Comparison of ENCODE assay signal across 8 mouse cellular contexts in genomic region chr5:92489503-92489902, GRCm38 (mm10). TPM values are rescaled to one million over a fixed set of nuclear protein-coding genes. Genes with fewer than 3 reads are reported as not detected.
DNase-seq lines count a peak whose midpoint lies in the region; ATAC-seq and TF ChIP-seq lines count a peak whose summit lies in the region.

No protein-coding gene starts in this region.

- WGBS in forebrain, embryonic 15.5 days: 49% methylated on average over 4 of the region's 4 CpGs
- 88% methylated on average over 4 of the region's 4 CpGs for WGBS in forebrain, embryonic 11.5 days
- 57% methylated on average over 4 of the region's 4 CpGs for WGBS in embryonic facial prominence, embryonic 13.5 days
- 14% methylated on average over 4 of the region's 4 CpGs for WGBS in liver, embryonic 15.5 days (ENCODE audit: insufficient replicate concordance)
- 4% methylated on average over 4 of the region's 4 CpGs for WGBS in thymus, adult 2 months
- WGBS in kidney, embryonic 15.5 days: 56% methylated on average over 4 of the region's 4 CpGs

- no peak for TF ChIP-seq CTCF in thymus, adult 2 months (IDR thresholded peaks at IDR 0.05; ENCODE audit: borderline replicate concordance, control insufficient read depth, extremely low read depth, insufficient read depth, low read length, poor library complexity)

- H3K36me3 ChIP-seq in forebrain, embryonic 15.5 days: peaks cover 13% of the 10 kb centered on the region
- no peaks in the 10 kb centered on the region for H3K36me3 ChIP-seq in forebrain, embryonic 11.5 days (ENCODE audit: control insufficient read depth, insufficient read depth, low read length)
- H3K36me3 ChIP-seq in embryonic facial prominence, embryonic 13.5 days: peaks cover 7% of the 10 kb centered on the region
- H3K36me3 ChIP-seq in liver, embryonic 15.5 days (replicated peaks): 0 out of 2 replicates have a peak, but pooled peaks cover under 1% of the 10 kb centered on the region
- H3K36me3 ChIP-seq in thymus, adult 2 months (ENCODE audit: control insufficient read depth, insufficient read depth, low read length): 0 out of 2 replicates have a peak, but pooled peaks cover 3% of the 10 kb centered on the region
- peaks cover 8% of the 10 kb centered on the region for H3K36me3 ChIP-seq in kidney, embryonic 15.5 days

- DNase-seq in forebrain, embryonic 11.5 days (ENCODE audit: low spot score): no peak
- peak; percentile 48 for DNase-seq in CD4-positive, CD25-positive, alpha-beta regulatory T cell, adult 2 months (ENCODE audit: low read depth, low spot score)
- DNase-seq in thymus, adult 2 months: peak; percentile 70

- H3K4me1 ChIP-seq in forebrain, embryonic 15.5 days: peaks cover 18% of the 10 kb centered on the region
- no peaks in the 10 kb centered on the region for H3K4me1 ChIP-seq in forebrain, embryonic 11.5 days (replicated peaks; ENCODE audit: control insufficient read depth, insufficient read depth, low read length)
- peaks cover 33% of the 10 kb centered on the region for H3K4me1 ChIP-seq in embryonic facial prominence, embryonic 13.5 days
- peaks cover 40% of the 10 kb centered on the region for H3K4me1 ChIP-seq in liver, embryonic 15.5 days (replicated peaks)
- peaks cover 40% of the 10 kb centered on the region for H3K4me1 ChIP-seq in thymus, adult 2 months (replicated peaks; ENCODE audit: control insufficient read depth, insufficient read depth, low read length)
- peaks cover 27% of the 10 kb centered on the region for H3K4me1 ChIP-seq in kidney, embryonic 15.5 days

- H3K27ac ChIP-seq in forebrain, embryonic 15.5 days (replicated peaks): peak overlapping the region; percentile 62
- H3K27ac ChIP-seq in forebrain, embryonic 11.5 days (ENCODE audit: low read depth, low read length): no peak overlapping the region
- peak overlapping the region; percentile 79 for H3K27ac ChIP-seq in embryonic facial prominence, embryonic 13.5 days
- no peak overlapping the region for H3K27ac ChIP-seq in liver, embryonic 15.5 days (replicated peaks)
- peak overlapping the region; percentile 99 for H3K27ac ChIP-seq in thymus, adult 2 months (ENCODE audit: control insufficient read depth, insufficient read depth, low read length)
- no peak overlapping the region for H3K27ac ChIP-seq in kidney, embryonic 15.5 days

- no peak overlapping the region for H3K4me2 ChIP-seq in forebrain, embryonic 15.5 days (replicated peaks)
- no peak overlapping the region for H3K4me2 ChIP-seq in forebrain, embryonic 11.5 days (ENCODE audit: low read depth, low read length, severe bottlenecking)
- H3K4me2 ChIP-seq in embryonic facial prominence, embryonic 13.5 days: no peak overlapping the region
- H3K4me2 ChIP-seq in liver, embryonic 15.5 days: no peak overlapping the region; the same call in 1 of the 2 replicates
- no peak overlapping the region for H3K4me2 ChIP-seq in kidney, embryonic 15.5 days

- no peaks in the 10 kb centered on the region for H3K9me3 ChIP-seq in forebrain, embryonic 15.5 days
- no peaks in the 10 kb centered on the region for H3K9me3 ChIP-seq in forebrain, embryonic 11.5 days (ENCODE audit: control insufficient read depth, low read length)
- H3K9me3 ChIP-seq in embryonic facial prominence, embryonic 13.5 days: no peaks in the 10 kb centered on the region
- H3K9me3 ChIP-seq in liver, embryonic 15.5 days (replicated peaks): no peaks in the 10 kb centered on the region
- H3K9me3 ChIP-seq in kidney, embryonic 15.5 days (replicated peaks): no peaks in the 10 kb centered on the region

- TF ChIP-seq POLR2A in thymus, adult 2 months (IDR thresholded peaks at IDR 0.05; ENCODE audit: control insufficient read depth, extremely low read depth, insufficient read depth, low read length, poor library complexity): 0 out of 2 replicates have a peak, but pooled peaks have one; percentile 18

- ATAC-seq in forebrain, embryonic 15.5 days (replicated peaks): peak; percentile 55; the same call in 1 of the 2 replicates
- no peak for ATAC-seq in forebrain, embryonic 11.5 days (replicated peaks; ENCODE audit: low FRiP score)
- no peak for ATAC-seq in embryonic facial prominence, embryonic 13.5 days (ENCODE audit: insufficient number of reproducible peaks, insufficient read depth, low FRiP score, low TSS enrichment, low read depth)
- peak; percentile 56; the same call in 1 of the 2 replicates for ATAC-seq in liver, embryonic 15.5 days (ENCODE audit: insufficient read depth)
- no peak for ATAC-seq in activated CD4-positive, CD25-positive, alpha-beta regulatory T cell, adult 4 months
- ATAC-seq in kidney, embryonic 15.5 days (replicated peaks; ENCODE audit: low FRiP score): no peak

- H3K27me3 ChIP-seq in forebrain, embryonic 15.5 days: no peaks in the 10 kb centered on the region
- no peaks in the 10 kb centered on the region for H3K27me3 ChIP-seq in forebrain, embryonic 11.5 days (ENCODE audit: control insufficient read depth, insufficient read depth, low read length)
- H3K27me3 ChIP-seq in embryonic facial prominence, embryonic 13.5 days: no peaks in the 10 kb centered on the region
- H3K27me3 ChIP-seq in liver, embryonic 15.5 days: no peaks in the 10 kb centered on the region
- no peaks in the 10 kb centered on the region for H3K27me3 ChIP-seq in thymus, adult 2 months (ENCODE audit: control insufficient read depth, insufficient read depth, low read length)
- H3K27me3 ChIP-seq in kidney, embryonic 15.5 days: no peaks in the 10 kb centered on the region

- H3K4me3 ChIP-seq in forebrain, embryonic 15.5 days: no peak overlapping the region
- no peak overlapping the region for H3K4me3 ChIP-seq in forebrain, embryonic 11.5 days (ENCODE audit: low read depth, low read length)
- no peak overlapping the region for H3K4me3 ChIP-seq in embryonic facial prominence, embryonic 13.5 days
- no peak overlapping the region for H3K4me3 ChIP-seq in liver, embryonic 15.5 days (replicated peaks)
- H3K4me3 ChIP-seq in thymus, adult 2 months (ENCODE audit: control insufficient read depth, insufficient read depth, low read length): no peak overlapping the region
- H3K4me3 ChIP-seq in kidney, embryonic 15.5 days (replicated peaks): no peak overlapping the region

- no peak overlapping the region for H3K9ac ChIP-seq in forebrain, embryonic 15.5 days (replicated peaks)
- no peak overlapping the region for H3K9ac ChIP-seq in forebrain, embryonic 11.5 days (ENCODE audit: low read length)
- H3K9ac ChIP-seq in embryonic facial prominence, embryonic 13.5 days: no peak overlapping the region
- H3K9ac ChIP-seq in liver, embryonic 15.5 days: no peak overlapping the region
- H3K9ac ChIP-seq in kidney, embryonic 15.5 days: no peak overlapping the region

RNA-seq across cellular contexts. Expression of gene Scarb2, which starts 17.1 kb away (rescaled TPM):
- polyA plus RNA-seq in forebrain, embryonic 15.5 days (2015; fragmentation: Nextera tagmentation; extraction: Ambion mirVana): 23.4 and 24.6 TPM in 2 replicates
- polyA plus RNA-seq in forebrain, embryonic 11.5 days (2014; fragmentation: Nextera tagmentation; extraction: Ambion mirVana): 10.4 and 10.5 TPM in 2 replicates
- polyA plus RNA-seq in embryonic facial prominence, embryonic 13.5 days (2015; fragmentation: Nextera tagmentation; extraction: Ambion mirVana): 7.9 and 9.0 TPM in 2 replicates
- 7.0 and 8.0 TPM in 2 replicates for polyA plus RNA-seq in liver, embryonic 15.5 days (2015; fragmentation: Nextera tagmentation; extraction: Ambion mirVana)
- polyA plus RNA-seq in thymus, adult 2 months (2012; rRNA removed): 40.2 and 40.9 TPM in 2 replicates
- polyA plus RNA-seq in activated CD4-positive, CD25-positive, alpha-beta regulatory T cell, adult 4 months (2017; shearing (Covaris generic)): 10 to 100 TPM; 10.6 to 11.8 TPM
- polyA plus RNA-seq in kidney, embryonic 15.5 days (2015; fragmentation: Nextera tagmentation; extraction: Ambion mirVana): 9.1 and 9.7 TPM in 2 replicates

RNA-seq across cellular contexts. Expression of gene Nup54, which starts 54.5 kb away (rescaled TPM):
- polyA plus RNA-seq in forebrain, embryonic 15.5 days (2015; fragmentation: Nextera tagmentation; extraction: Ambion mirVana): 55.7 and 60.0 TPM in 2 replicates
- 65.9 and 70.5 TPM in 2 replicates for polyA plus RNA-seq in forebrain, embryonic 11.5 days (2014; fragmentation: Nextera tagmentation; extraction: Ambion mirVana)
- polyA plus RNA-seq in embryonic facial prominence, embryonic 13.5 days (2015; fragmentation: Nextera tagmentation; extraction: Ambion mirVana): 52.7 and 57.0 TPM in 2 replicates
- polyA plus RNA-seq in liver, embryonic 15.5 days (2015; fragmentation: Nextera tagmentation; extraction: Ambion mirVana): 26.7 and 27.7 TPM in 2 replicates
- polyA plus RNA-seq in thymus, adult 2 months (2012; rRNA removed): 26.9 and 34.6 TPM in 2 replicates
- polyA plus RNA-seq in activated CD4-positive, CD25-positive, alpha-beta regulatory T cell, adult 4 months (2017; shearing (Covaris generic)): 10 to 100 TPM; 34.5 to 40.6 TPM
- polyA plus RNA-seq in kidney, embryonic 15.5 days (2015; fragmentation: Nextera tagmentation; extraction: Ambion mirVana): 54.1 and 55.1 TPM in 2 replicates

Comparison
In these comparisons a context has a peak if more than half of its experiments do, and no peak if none do; other contexts are left out.
1. ATAC-seq: peak in forebrain, embryonic 15.5 days (single experiment) and liver, embryonic 15.5 days (single experiment); none in forebrain, embryonic 11.5 days (single experiment), embryonic facial prominence, embryonic 13.5 days (single experiment), activated CD4-positive, CD25-positive, alpha-beta regulatory T cell, adult 4 months (single experiment) and kidney, embryonic 15.5 days (single experiment).
2. H3K27ac ChIP-seq: peak in forebrain, embryonic 15.5 days (single experiment), embryonic facial prominence, embryonic 13.5 days (single experiment) and thymus, adult 2 months (single experiment); none in forebrain, embryonic 11.5 days (single experiment), liver, embryonic 15.5 days (single experiment) and kidney, embryonic 15.5 days (single experiment).